Mouse (Mus musculus): ENCODE results near the gene Ehmt2.

The Ehmt2 gene

GRCm38 (mm10) chr17:34898160-34898586, at the start of gene Ehmt2, which contains the start of gene C2:
TSS of gene Ehmt2 (plus strand) at chr17:34898469.
TSS of gene C2 (minus strand) at chr17:34898265.
- peak; percentile 83 for DNase-seq (ENCODE audit: low read depth)

DNA sequence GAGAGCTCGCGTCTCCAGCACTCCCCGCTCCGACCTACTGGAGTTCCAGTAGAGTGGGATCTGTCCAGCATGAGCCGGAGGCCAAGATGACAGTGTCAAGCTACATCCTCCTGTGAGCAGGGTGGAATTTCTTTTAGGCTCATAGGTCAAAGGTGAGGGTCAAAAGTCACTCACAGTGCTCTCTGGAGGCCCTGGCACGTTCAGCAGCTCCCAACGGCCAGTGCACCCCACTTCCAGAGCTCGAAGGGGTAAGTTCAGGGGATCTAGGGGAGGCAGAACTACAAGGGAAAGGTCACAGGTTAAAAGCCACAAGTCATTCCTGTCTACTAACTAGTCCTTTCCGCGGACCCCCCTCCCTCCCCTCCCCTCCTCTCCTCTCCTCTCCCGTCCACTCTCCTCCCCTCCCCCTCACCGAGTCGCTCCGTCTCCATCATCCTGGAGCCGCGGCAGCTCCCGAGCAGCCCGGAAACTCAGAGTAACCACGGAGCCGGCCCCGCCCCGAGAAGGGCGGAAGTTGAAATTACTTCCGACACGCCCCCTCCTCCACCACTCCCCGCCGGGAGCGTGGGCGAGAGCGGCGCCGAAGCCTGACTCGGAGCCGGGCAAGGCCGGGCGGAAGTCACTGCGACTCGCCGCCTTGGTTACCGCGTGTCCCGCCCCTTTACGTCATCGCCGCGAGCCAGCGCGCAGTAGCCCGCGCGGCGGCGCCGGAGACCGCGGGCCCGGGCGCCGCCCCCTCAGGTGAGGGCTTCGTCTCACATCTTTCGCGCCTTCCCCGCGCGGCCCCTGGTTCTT, 48.4 kb upstream of the Ehmt2 start, which contains the start of the genes Skiv2l and Nelfe:
TSS of gene Skiv2l (minus strand) at position 489 of the 795 bp plus-strand sequence.
TSS of gene Nelfe (plus strand) at position 670 of the 795 bp plus-strand sequence.
- peak; percentile 99 for DNase-seq (ENCODE audit: low read depth)

DNA sequence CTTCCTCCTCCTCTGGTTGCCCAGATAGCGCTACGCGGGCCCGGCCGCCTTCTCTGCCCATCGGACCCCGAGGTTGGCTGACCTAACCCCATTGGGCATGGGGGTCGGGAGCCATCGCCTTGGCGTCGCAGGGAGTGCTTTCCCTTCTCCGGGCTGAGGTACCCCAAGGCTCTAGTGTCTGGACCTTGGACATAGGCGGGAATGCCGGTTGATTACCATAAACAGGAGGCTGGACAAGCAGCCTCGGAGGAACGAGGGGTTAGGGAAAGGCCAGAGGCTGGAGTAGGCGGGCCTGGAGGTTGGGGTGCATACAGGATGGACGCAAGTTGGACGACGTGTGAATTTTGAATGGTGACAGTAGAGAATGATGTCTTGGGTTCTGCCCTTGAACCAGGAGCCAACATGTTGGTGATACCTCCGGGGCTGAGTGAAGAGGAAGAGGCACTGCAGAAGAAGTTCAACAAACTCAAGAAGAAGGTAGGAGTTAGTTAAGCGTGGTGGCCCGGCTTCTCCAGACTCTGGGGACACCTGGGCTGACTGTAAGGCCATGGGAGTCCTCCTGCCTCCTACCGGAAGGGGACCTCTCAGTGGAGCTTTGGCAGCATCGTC, 47.6 kb upstream of the Ehmt2 start:
- DNase-seq (ENCODE audit: low read depth) = peak; percentile 66

GRCm38 (mm10) chr17:34853511-34853910, 44.8 kb upstream of the Ehmt2 start:
- no peak for DNase-seq (ENCODE audit: low read depth)

- no peak for DNase-seq (ENCODE audit: low read depth)
Observed at GRCm38 (mm10) chr17:34854761-34855160, 43.5 kb upstream of the Ehmt2 start.

- DNase-seq (ENCODE audit: low read depth) = peak; percentile 68
Observed at GRCm38 (mm10) chr17:34855825-34856224, 42.4 kb upstream of the Ehmt2 start.

DNA sequence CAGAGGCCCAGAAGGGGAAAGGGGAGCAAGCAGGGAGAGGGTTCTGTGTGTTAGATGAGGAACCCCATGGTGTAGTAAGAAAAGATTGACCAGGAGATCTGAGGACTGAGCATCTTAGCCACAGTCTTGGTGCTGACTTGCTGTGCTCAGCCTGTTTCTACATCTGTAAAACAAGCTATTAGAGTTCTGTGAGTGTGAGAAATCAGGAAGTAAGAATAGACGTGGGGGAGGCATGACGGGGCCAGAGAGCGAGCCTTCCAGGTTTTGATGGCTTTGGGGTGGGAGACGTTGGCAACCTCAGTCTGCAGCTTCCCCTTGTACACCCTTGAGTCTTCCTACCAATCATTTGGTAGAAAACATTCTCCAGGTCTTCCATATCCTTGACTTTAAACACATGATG, 39.6 kb upstream of the Ehmt2 start:
- DNase-seq (ENCODE audit: low read depth) = no peak

DNA sequence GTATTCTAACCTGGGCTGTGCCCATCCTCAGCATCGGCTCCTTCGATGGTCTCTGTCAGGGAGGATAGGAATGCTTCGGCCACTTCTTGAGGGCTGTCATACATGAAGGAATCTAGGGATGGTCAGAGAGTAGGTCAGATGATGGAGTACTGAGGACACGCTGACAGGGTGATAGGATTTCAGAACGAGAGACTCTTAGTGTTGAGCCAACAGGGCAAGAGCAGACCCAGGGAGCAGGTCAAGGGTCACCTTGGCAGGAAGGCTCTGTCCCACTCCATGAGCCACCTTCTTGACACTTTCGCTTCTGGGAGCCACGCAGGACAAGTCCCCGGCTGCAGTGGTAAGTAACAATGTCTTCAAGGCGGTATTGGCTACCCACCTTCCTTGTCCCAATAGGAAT, 37.8 kb upstream of the Ehmt2 start:
- no peak for DNase-seq (ENCODE audit: low read depth)

GRCm38 (mm10) chr17:34861704-34862415, 36.4 kb upstream of the Ehmt2 start:
- no peak for DNase-seq (ENCODE audit: low read depth)

DNA sequence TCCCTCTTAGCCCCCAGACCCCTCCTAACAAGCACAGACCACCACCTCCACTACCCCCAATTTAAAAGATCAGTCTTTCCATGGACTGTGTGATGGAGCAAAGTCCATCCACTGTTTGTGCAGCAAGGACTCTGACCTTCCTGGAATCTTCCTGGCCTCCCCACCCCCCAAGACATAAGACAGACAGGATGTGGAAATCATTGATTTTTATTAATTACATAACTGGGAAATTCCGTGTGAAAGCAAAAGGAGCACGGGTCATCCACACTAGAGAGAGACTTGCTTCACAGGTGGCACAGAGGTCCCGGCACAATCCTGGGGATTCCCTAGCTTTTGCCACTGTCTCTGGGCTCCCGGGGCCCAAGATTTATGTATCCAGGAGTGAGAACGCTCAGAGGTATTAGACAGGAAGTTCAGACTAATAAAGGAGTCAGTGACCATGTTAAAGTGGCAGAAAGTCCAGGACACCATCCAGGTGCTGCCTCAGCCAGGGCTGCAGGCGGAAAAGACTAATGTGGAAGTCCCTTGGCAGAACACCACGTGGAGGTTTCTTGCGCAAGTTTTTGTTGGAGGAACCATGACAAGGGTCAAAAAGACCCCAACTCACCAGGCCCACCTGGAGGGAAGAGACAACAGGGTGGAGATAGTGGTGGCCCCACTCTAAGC, 35.7 kb upstream of the Ehmt2 start, which contains the start of gene Cfb:
TSS of gene Cfb (minus strand) at position 103 of the 666 bp plus-strand sequence.
- DNase-seq (ENCODE audit: low read depth) = no peak

GRCm38 (mm10) chr17:34865981-34866380, 32.3 kb upstream of the Ehmt2 start:
- DNase-seq (ENCODE audit: low read depth) = no peak

- DNase-seq (ENCODE audit: low read depth) = no peak
Observed at GRCm38 (mm10) chr17:34874321-34874720, 23.9 kb upstream of the Ehmt2 start.

GRCm38 (mm10) chr17:34879336-34879879, 18.9 kb upstream of the Ehmt2 start, which contains the start of gene Zbtb12:
TSS of gene Zbtb12 (plus strand) at chr17:34879483.
- peak; percentile 77 for DNase-seq (ENCODE audit: low read depth)

GRCm38 (mm10) chr17:34881166-34881565, 17.1 kb upstream of the Ehmt2 start:
- no peak for DNase-seq (ENCODE audit: low read depth)

GRCm38 (mm10) chr17:34881683-34882310, 16.5 kb upstream of the Ehmt2 start, which contains the start of gene Gm20547:
TSS of gene Gm20547 (minus strand) at chr17:34882042.
- DNase-seq (ENCODE audit: low read depth) = no peak

- DNase-seq (ENCODE audit: low read depth) = no peak
Observed at GRCm38 (mm10) chr17:34883332-34883731, 14.9 kb upstream of the Ehmt2 start.

DNA sequence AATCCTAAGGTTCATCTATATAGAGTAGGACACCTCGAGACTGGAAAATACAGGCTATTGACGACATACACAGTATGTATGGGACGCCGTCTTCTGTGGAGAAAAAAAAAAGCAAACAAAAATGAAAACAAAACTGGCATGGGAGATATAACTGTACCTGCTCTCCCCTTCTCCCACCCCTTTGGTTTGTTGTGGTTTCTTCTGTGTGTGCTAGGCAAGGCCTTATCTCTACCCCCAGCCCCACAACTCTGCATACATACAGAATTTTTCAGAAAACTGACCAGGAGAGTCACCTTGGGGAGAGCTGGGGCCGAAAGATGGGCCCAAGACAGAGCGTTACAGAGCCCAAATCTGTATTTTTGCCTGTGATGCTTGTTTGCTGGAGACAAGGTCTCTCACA, 13.6 kb upstream of the Ehmt2 start:
- DNase-seq (ENCODE audit: low read depth) = no peak

GRCm38 (mm10) chr17:34885615-34886014, 12.7 kb upstream of the Ehmt2 start:
- DNase-seq (ENCODE audit: low read depth) = no peak

DNA sequence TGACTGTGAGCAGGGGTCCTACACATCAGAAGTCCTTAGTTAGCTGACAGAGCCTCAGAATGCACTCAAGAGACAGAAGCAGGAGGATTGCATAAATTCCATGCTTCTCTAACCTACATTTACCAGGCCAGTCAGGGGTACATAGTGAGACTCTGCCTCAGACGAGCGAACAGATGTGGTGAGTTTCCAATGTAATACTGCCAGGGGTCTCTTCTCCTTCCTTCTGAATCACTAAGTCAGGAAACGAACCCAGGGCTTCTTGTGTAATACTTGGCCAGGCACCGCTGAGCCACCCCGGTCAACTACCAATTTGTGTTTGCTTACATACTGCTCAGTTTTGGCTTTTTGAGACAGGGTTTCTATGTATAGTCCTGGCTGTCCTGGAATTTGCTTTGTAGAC, 10.3 kb upstream of the Ehmt2 start:
- DNase-seq (ENCODE audit: low read depth) = no peak

- no peak for DNase-seq (ENCODE audit: low read depth)
Observed at GRCm38 (mm10) chr17:34890074-34890743, 8.1 kb upstream of the Ehmt2 start.
